Mouse (Mus musculus): ENCODE results near the gene Cfap46. TPM values are rescaled to one million over a fixed set of nuclear protein-coding genes. Genes with fewer than 3 reads are reported as not detected.

The Cfap46 gene
- polyA plus RNA-seq, 1 experiment from 2014 or later, result 0.49 TPM

DNA sequence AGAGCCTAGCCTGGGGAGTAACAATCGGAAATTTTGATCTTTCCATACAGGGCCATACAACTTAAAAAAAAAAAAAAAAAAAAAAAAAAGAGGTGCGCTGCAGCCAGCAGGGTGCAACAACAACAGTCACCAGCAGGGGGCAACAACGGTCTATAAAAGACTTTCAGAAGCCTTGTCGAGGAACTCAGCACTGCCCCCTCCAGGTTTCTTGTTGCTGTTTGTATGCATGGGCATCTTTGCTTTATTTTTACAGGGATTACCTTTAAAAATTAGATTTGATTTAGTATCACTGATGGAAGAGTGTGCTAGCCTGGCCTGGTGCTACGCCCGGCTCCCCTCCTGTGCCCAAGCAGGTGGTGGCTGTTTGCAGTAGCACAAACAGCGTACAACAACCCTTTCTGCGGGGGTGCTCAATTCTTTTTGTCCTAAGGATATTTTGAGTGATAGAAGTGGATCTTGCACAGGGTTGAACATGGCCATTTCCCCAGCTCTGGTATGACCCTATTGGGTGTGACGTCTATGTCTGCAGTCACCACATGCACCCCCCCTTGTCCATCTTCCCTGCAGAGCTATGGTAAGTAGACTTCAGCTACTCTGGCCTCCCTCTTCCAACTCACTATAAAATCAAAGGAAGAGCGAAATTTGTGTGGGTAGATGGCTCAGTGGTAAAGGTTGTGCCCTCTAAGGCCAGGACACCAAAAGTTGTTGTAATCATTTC, 35.4 kb downstream of the Cfap46 start:
- Histone ChIP-seq H3K4me2 (replicated peaks) (no peak overlapping the region), H3K27ac (no peak overlapping the region), H3K4me3 (no peak overlapping the region), H3K9me3 (no peaks in the 10 kb centered on the region), H3K27me3 (replicated peaks) (0 out of 2 replicates have a peak, but pooled peaks cover 8% of the 10 kb centered on the region), H3K36me3 (no peaks in the 10 kb centered on the region), H3K4me1 (no peaks in the 10 kb centered on the region), H3K9ac (no peak overlapping the region)
- WGBS, result 47% methylated on average over 10 of the region's 10 CpGs
- peak; percentile 29; the same call in 1 of the 2 replicates for ATAC-seq (ENCODE audit: low FRiP score, low read depth)

- H3K4me2 ChIP-seq (replicated peaks), result no peak overlapping the region
- 77% methylated on average over 2 of the region's 2 CpGs for WGBS
- H3K27ac ChIP-seq, result no peak overlapping the region
- no peaks in the 10 kb centered on the region for H3K4me1 ChIP-seq
- ATAC-seq (ENCODE audit: low FRiP score, low read depth), result no peak
- no peaks in the 10 kb centered on the region for H3K9me3 ChIP-seq
- H3K4me3 ChIP-seq, result no peak overlapping the region
- H3K9ac ChIP-seq, result no peak overlapping the region
- H3K36me3 ChIP-seq, result no peaks in the 10 kb centered on the region
- H3K27me3 ChIP-seq (replicated peaks), result no peaks in the 10 kb centered on the region; the same call in 1 of the 2 replicates
These were observed 50.2 kb downstream of the Cfap46 start for GRCm38 (mm10) chr7:139633393-139633792.

DNA sequence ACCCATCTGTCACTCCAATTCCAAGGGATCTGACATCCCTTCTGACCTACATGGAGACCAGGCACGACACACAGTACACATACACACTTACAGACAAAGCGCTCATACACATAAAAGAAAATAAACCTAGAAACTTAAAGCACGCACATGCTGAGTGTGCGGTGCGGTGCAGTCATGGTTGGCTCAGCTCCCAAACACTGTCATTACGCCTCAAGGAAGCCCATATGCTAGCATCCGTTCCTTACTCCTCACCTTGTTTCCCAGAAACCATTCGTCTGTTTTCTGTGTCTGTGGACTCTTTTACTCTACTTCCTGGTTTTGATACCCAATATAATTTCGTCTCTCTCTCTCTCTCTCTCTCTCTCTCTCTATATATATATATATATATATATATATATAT, 58.5 kb downstream of the Cfap46 start:
- 86% methylated on average over 9 of the region's 9 CpGs for WGBS
- H3K4me3 ChIP-seq, result no peak overlapping the region
- no peak for ATAC-seq (ENCODE audit: low FRiP score, low read depth)
- no peak overlapping the region for H3K4me2 ChIP-seq (replicated peaks)
- H3K4me1 ChIP-seq, result no peaks in the 10 kb centered on the region
- H3K27me3 ChIP-seq (replicated peaks), result no peaks in the 10 kb centered on the region; the same call in 1 of the 2 replicates
- no peak overlapping the region for H3K27ac ChIP-seq
- no peaks in the 10 kb centered on the region for H3K36me3 ChIP-seq
- no peak overlapping the region for H3K9ac ChIP-seq
- no peaks in the 10 kb centered on the region for H3K9me3 ChIP-seq

DNA sequence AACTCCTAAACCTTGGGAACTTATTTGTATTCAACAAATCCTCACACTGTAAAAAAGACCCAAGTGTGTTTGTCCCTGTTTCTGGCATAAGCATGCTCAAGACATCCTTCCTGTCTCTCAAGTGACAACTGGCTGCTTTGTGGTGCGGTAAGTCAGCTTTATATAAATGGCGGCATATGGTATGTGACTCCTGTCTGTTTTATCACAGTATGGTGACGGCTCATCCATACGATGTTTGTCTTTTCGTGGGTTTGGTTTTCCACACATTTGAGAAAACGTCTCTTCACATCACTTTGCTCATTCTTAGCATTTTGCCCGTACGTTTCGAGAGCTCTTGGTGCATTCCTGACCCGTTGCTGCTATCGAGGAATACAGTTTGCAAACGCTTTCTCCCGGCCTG, 61.0 kb downstream of the Cfap46 start:
- 88% methylated on average over 13 of the region's 13 CpGs for WGBS
- no peak overlapping the region for H3K4me2 ChIP-seq (replicated peaks)
- ATAC-seq (ENCODE audit: low FRiP score, low read depth), result no peak

GRCm38 (mm10) chr7:139615767-139616766, 67.5 kb downstream of the Cfap46 start:
- Histone ChIP-seq H3K27me3 (replicated peaks) (peaks cover 19% of the 10 kb centered on the region; the same call in 1 of the 2 replicates), H3K9ac (no peak overlapping the region), H3K27ac (no peak overlapping the region), H3K4me1 (no peaks in the 10 kb centered on the region), H3K9me3 (no peaks in the 10 kb centered on the region), H3K4me2 (replicated peaks) (no peak overlapping the region), H3K4me3 (no peak overlapping the region), H3K36me3 (no peaks in the 10 kb centered on the region)
- ATAC-seq (ENCODE audit: low FRiP score, low read depth), result peak; percentile 66; the same call in 1 of the 2 replicates
- WGBS, result 58% methylated on average over 12 of the region's 12 CpGs

More for the DNA sequence above, 61.0 kb downstream of the Cfap46 start:
- Histone ChIP-seq H3K27ac (no peak overlapping the region), H3K4me1 (no peaks in the 10 kb centered on the region), H3K27me3 (replicated peaks) (peaks cover 3% of the 10 kb centered on the region; the same call in 1 of the 2 replicates), H3K9me3 (no peaks in the 10 kb centered on the region), H3K36me3 (no peaks in the 10 kb centered on the region), H3K4me3 (no peak overlapping the region), H3K9ac (no peak overlapping the region)

DNA sequence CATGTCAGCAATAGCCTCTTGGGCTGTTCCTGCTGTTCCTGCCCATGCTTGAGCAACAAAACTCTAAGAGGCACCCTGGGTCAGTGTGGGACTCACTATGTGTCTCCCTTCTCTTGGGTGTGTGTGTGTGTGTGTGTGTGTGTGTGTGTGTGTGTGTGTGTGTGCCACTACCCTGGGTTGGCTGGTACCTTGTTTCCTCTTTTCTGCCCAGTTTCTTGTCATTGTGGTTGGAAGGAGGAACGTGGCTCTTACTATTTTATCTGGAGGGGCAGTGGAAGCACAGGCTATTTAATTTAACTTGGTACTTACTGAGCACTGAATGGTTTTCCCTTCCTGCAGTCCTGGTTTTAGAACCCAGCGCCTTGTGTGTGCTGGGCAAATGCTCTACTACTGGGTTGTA, 73.3 kb downstream of the Cfap46 start:
- ATAC-seq (ENCODE audit: low FRiP score, low read depth), result no peak
- Histone ChIP-seq H3K4me3 (no peak overlapping the region), H3K27me3 (replicated peaks) (peaks cover 14% of the 10 kb centered on the region; the same call in 1 of the 2 replicates)

GRCm38 (mm10) chr7:139595862-139596261, 87.8 kb downstream of the Cfap46 start:
- H3K36me3 ChIP-seq, result no peaks in the 10 kb centered on the region
- H3K27me3 ChIP-seq (replicated peaks), result peaks cover 47% of the 10 kb centered on the region
- no peak overlapping the region for H3K4me2 ChIP-seq (replicated peaks)
- no peak overlapping the region for H3K27ac ChIP-seq
- no peak overlapping the region for H3K9ac ChIP-seq
- ATAC-seq (ENCODE audit: low FRiP score, low read depth), result no peak
- no peak overlapping the region for H3K4me3 ChIP-seq
- no peaks in the 10 kb centered on the region for H3K4me1 ChIP-seq
- no peaks in the 10 kb centered on the region for H3K9me3 ChIP-seq
- 72% methylated on average over 6 of the region's 6 CpGs for WGBS

More for the DNA sequence above, 73.3 kb downstream of the Cfap46 start:
- H3K9ac ChIP-seq, result no peak overlapping the region
- 87% methylated on average over 2 of the region's 2 CpGs for WGBS
- H3K9me3 ChIP-seq, result no peaks in the 10 kb centered on the region
- H3K27ac ChIP-seq, result no peak overlapping the region
- no peaks in the 10 kb centered on the region for H3K36me3 ChIP-seq
- H3K4me1 ChIP-seq, result no peaks in the 10 kb centered on the region
- H3K4me2 ChIP-seq (replicated peaks), result no peak overlapping the region

DNA sequence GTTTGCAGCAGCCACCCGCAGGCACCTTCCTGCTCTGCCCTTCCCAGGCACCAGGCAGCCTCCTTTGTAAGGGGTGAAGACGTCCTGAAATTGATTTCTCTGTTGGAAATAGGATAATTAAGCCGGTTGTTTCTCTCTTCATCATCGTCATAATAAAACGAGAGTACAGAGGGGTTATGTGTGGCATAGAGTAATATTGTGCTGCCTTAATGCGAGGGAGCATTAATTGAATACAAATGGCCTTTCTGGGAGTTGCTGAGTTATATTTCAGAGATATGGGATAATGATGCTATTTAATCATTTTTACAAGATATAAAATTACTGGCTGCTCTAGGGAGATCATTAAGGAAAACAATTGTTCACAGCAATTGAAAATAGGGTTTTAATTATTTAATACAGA, 88.3 kb downstream of the Cfap46 start:
- Histone ChIP-seq H3K4me1 (no peaks in the 10 kb centered on the region), H3K9me3 (no peaks in the 10 kb centered on the region), H3K4me3 (no peak overlapping the region), H3K4me2 (replicated peaks) (no peak overlapping the region), H3K27me3 (replicated peaks) (peaks cover 45% of the 10 kb centered on the region), H3K36me3 (no peaks in the 10 kb centered on the region), H3K27ac (no peak overlapping the region), H3K9ac (no peak overlapping the region)
- WGBS, result 63% methylated on average over 6 of the region's 6 CpGs
- ATAC-seq (ENCODE audit: low FRiP score, low read depth), result no peak

GRCm38 (mm10) chr7:139591311-139591710, 92.3 kb downstream of the Cfap46 start:
- Histone ChIP-seq H3K4me1 (peaks cover 10% of the 10 kb centered on the region; the same call in 1 of the 2 replicates), H3K36me3 (no peaks in the 10 kb centered on the region), H3K27ac (no peak overlapping the region), H3K4me2 (replicated peaks) (no peak overlapping the region), H3K9ac (no peak overlapping the region), H3K9me3 (no peaks in the 10 kb centered on the region), H3K4me3 (no peak overlapping the region), H3K27me3 (replicated peaks) (peaks cover 72% of the 10 kb centered on the region)
- no peak for ATAC-seq (ENCODE audit: low FRiP score, low read depth)
- 91% methylated on average over 5 of the region's 5 CpGs for WGBS

GRCm38 (mm10) chr7:139590302-139590701, 93.3 kb downstream of the Cfap46 start:
- Histone ChIP-seq H3K4me3 (no peak overlapping the region), H3K36me3 (no peaks in the 10 kb centered on the region), H3K27me3 (replicated peaks) (peaks cover 74% of the 10 kb centered on the region), H3K9me3 (no peaks in the 10 kb centered on the region), H3K9ac (no peak overlapping the region), H3K27ac (no peak overlapping the region), H3K4me1 (peaks cover 10% of the 10 kb centered on the region; the same call in 1 of the 2 replicates), H3K4me2 (replicated peaks) (no peak overlapping the region)
- ATAC-seq (ENCODE audit: low FRiP score, low read depth), result no peak
- WGBS, result 36% methylated on average over 3 of the region's 3 CpGs

- H3K4me1 ChIP-seq, result peaks cover 10% of the 10 kb centered on the region
- no peak overlapping the region for H3K4me3 ChIP-seq
- peak; percentile 67 for ATAC-seq (ENCODE audit: low FRiP score, low read depth)
- no peak overlapping the region for H3K9ac ChIP-seq
- WGBS, result 6% methylated on average over 7 of the region's 7 CpGs
- no peak overlapping the region for H3K4me2 ChIP-seq (replicated peaks)
- H3K27me3 ChIP-seq (replicated peaks), result peaks cover 87% of the 10 kb centered on the region
- no peak overlapping the region for H3K27ac ChIP-seq
- H3K9me3 ChIP-seq, result no peaks in the 10 kb centered on the region
- H3K36me3 ChIP-seq, result no peaks in the 10 kb centered on the region
These were observed 95.7 kb downstream of the Cfap46 start for GRCm38 (mm10) chr7:139587919-139588318.

GRCm38 (mm10) chr7:139585183-139585821, 98.3 kb downstream of the Cfap46 start:
- 1% methylated on average over 29 of the region's 29 CpGs for WGBS
- H3K9ac ChIP-seq, result no peak overlapping the region

More at GRCm38 (mm10) chr7:139585183-139585821, 98.3 kb downstream of the Cfap46 start:
- H3K36me3 ChIP-seq, result no peaks in the 10 kb centered on the region
- ATAC-seq (ENCODE audit: low FRiP score, low read depth), result no peak
- H3K4me2 ChIP-seq (replicated peaks), result no peak overlapping the region
- no peak overlapping the region for H3K27ac ChIP-seq
- H3K4me1 ChIP-seq, result peaks cover 31% of the 10 kb centered on the region
- peaks cover 100% of the 10 kb centered on the region for H3K27me3 ChIP-seq (replicated peaks)
- no peaks in the 10 kb centered on the region for H3K9me3 ChIP-seq
- no peak overlapping the region for H3K4me3 ChIP-seq
